Mouse (Mus musculus) lung, adult 2 months (tissue): Measurements from ENCODE around the gene Zp1. TPM values are rescaled to one million over a fixed set of nuclear protein-coding genes. Genes with fewer than 3 reads are reported as not detected.

Source experiments
- DNase-seq: peaks from one replicate; pipeline ENCODE4 v3.0.0; 2022
- H3K4me1 ChIP-seq: fragments of 200-500 bp; 2 replicates; pipeline ENCODE4 v1.6.1; 2011; ENCODE audit warnings: low read length; ENCODE audit not compliant: control insufficient read depth, insufficient read depth
- H3K4me3 ChIP-seq: fragments of 200-500 bp; replicated peaks from 2 replicates; pipeline ENCODE3; 2011; ENCODE audit warnings: low read depth, mild to moderate bottlenecking, control low read depth, low read length; ENCODE audit errors: extremely low read depth
- CTCF ChIP-seq: fragments of 200-500 bp; IDR thresholded peaks from 2 replicates; pipeline ENCODE4 v1.5.1; 2011; ENCODE audit warnings: mild to moderate bottlenecking, low read length, control low read depth; ENCODE audit not compliant: insufficient read depth
- POLR2A ChIP-seq: fragments of 200-500 bp; IDR thresholded peaks from 2 replicates; pipeline ENCODE4 v1.6.1; 2011; ENCODE audit warnings: low read depth, mild to moderate bottlenecking, control low read depth, low read length, borderline replicate concordance; ENCODE audit errors: extremely low read depth
- WGBS: fragments of 180-500 bp; shearing (Covaris S2); methylation state at CpG from one replicate; pipeline ENCODE4 v1.1.7; 2018; 5-methylcytosine and 5-hydroxymethylcytosine counted together
- polyA plus RNA-seq: library from polyadenylated mRNA; depleted of rRNA; stranded (reverse); fragments of >200 nt; gene quantifications from 2 replicates; pipeline ENCODE4 v1.2.3, GENCODE M21; 2012

Zp1 gene
- polyA plus RNA-seq, 1 experiment: 0.21 TPM

- WGBS: 74% methylated on average over 2 of the region's 2 CpGs
Observed at GRCm38 (mm10) chr19:10930641-10931040, 10.2 kb upstream of the Zp1 start.

GRCm38 (mm10) chr19:10926666-10927065 lies 6.2 kb upstream of the Zp1 start:
- no peak for TF ChIP-seq POLR2A
- TF ChIP-seq CTCF: no peak
- WGBS: 51% methylated on average over 4 of the region's 4 CpGs
- no peak overlapping the region for H3K4me3 ChIP-seq
- DNase-seq: no peak
- H3K4me1 ChIP-seq: no peaks in the 10 kb centered on the region

More at GRCm38 (mm10) chr19:10930641-10931040, 10.2 kb upstream of the Zp1 start:
- no peak for DNase-seq
- no peak overlapping the region for H3K4me3 ChIP-seq
- no peak for TF ChIP-seq CTCF
- TF ChIP-seq POLR2A: no peak
- no peaks in the 10 kb centered on the region for H3K4me1 ChIP-seq

GRCm38 (mm10) chr19:10926123-10926621 lies 5.7 kb upstream of the Zp1 start:
- TF ChIP-seq CTCF: no peak
- no peak for TF ChIP-seq POLR2A
- Histone ChIP-seq H3K4me3 (no peak overlapping the region), H3K4me1 (no peaks in the 10 kb centered on the region)
- 53% methylated on average over 6 of the region's 6 CpGs for WGBS
- DNase-seq: no peak

GRCm38 (mm10) chr19:10924220-10924619 lies 3.8 kb upstream of the Zp1 start:
- no peak for DNase-seq
- Histone ChIP-seq H3K4me1 (no peaks in the 10 kb centered on the region), H3K4me3 (no peak overlapping the region)
- TF ChIP-seq CTCF (no peak), POLR2A (no peak)
- 44% methylated on average over 4 of the region's 4 CpGs for WGBS

DNA sequence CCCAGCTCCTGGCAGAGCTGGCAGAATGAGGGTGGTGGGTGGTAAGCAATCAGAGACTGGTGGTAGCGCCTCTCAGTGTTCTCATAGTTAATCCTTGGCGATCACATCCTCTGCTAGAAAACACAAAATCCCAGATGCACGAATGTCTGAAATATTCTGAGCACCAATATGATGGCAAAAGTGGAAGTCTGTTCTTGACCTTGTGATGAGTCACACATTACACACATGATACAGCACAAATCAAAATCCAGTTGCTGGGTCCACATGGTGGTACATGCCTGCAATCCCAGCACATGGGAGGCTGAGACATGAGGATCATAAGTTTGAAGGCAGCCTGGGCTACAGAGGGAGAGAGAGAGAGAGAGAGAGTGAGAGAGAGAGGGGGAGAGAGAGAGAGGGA lies 626 bp upstream of the Zp1 start:
- TF ChIP-seq CTCF: no peak
- WGBS: 71% methylated on average over 3 of the region's 3 CpGs
- H3K4me1 ChIP-seq: no peaks in the 10 kb centered on the region
- DNase-seq: no peak
- H3K4me3 ChIP-seq: no peak overlapping the region

GRCm38 (mm10) chr19:10918321-10918991 lies 2.0 kb downstream of the Zp1 start:
- no peak for TF ChIP-seq POLR2A
- no peak for TF ChIP-seq CTCF
- whole genome bisulfite sequencing: 84% methylated on average over 10 of the region's 10 CpGs
- DNase-seq: no peak
- no peaks in the 10 kb centered on the region for H3K4me1 ChIP-seq
- no peak overlapping the region for H3K4me3 ChIP-seq

- H3K4me3 ChIP-seq: no peak overlapping the region
- 62% methylated on average over 5 of the region's 5 CpGs for WGBS
- TF ChIP-seq POLR2A: no peak
- no peak for TF ChIP-seq CTCF
- DNase-seq: no peak
- no peaks in the 10 kb centered on the region for H3K4me1 ChIP-seq
Observed at GRCm38 (mm10) chr19:10916506-10916905, 3.9 kb downstream of the Zp1 start.

DNA sequence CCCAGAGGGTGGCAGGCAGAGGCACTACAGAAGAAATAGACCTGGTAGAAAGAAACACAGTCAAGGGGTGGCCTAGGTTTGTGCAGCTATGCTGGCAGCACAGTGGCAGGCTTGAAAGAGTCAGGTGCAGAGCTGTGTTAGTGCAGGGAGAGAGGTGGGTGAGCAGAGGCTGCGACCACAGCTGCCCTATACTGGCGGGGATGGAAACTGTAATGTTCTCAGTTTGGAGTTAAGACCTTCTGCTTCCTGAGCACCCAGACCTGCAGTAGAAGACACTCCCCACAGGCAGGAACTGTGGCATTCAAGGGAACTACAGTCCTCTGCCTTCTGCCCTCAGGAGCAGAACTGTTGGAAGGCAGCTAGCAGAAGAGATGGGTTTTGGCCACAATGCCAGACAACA lies 5.6 kb downstream of the Zp1 start:
- no peak for DNase-seq
- WGBS: 54% methylated on average over 2 of the region's 2 CpGs
- no peaks in the 10 kb centered on the region for H3K4me1 ChIP-seq
- no peak overlapping the region for H3K4me3 ChIP-seq
- TF ChIP-seq CTCF: no peak
- TF ChIP-seq POLR2A: no peak

DNA sequence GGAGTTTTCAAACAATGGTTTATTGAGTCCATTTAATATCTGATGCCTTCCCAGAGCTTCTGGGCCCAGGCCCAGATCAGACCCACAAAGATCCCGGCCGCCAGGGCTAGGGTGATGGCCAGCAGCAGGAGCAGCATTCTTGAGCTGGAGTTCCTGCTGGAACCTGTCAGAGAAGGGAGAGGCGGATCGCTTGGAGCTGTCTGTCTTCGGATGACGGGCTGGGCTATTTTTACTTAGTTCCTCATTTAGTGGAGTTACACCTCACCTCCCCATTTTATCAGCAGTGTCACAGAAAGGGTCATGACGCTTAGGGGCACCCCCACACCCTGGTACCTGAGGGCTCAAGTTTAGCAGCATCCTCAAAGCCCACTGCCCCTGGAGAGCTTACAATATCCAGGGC lies 6.1 kb downstream of the Zp1 start:
- Histone ChIP-seq H3K4me1 (no peaks in the 10 kb centered on the region), H3K4me3 (no peak overlapping the region)
- no peak for DNase-seq
- TF ChIP-seq POLR2A: no peak
- TF ChIP-seq CTCF: no peak
- 31% methylated on average over 7 of the region's 7 CpGs for WGBS

GRCm38 (mm10) chr19:10909087-10909721 lies 11.2 kb downstream of the Zp1 start:
- H3K4me3 ChIP-seq: no peak overlapping the region
- TF ChIP-seq CTCF: no peak
- no peak for TF ChIP-seq POLR2A
- no peak for DNase-seq
- H3K4me1 ChIP-seq: 0 out of 2 replicates have a peak, but pooled peaks cover 4% of the 10 kb centered on the region
- WGBS: 54% methylated on average over 6 of the region's 6 CpGs
